Mouse (Mus musculus): ENCODE results near the gene Fam198b. TPM values are rescaled to one million over a fixed set of nuclear protein-coding genes. Genes with fewer than 3 reads are reported as not detected.

Gene Fam198b
- total RNA-seq, 2 experiments from 2014 or later = 5.7 to 7.1 TPM

- intact Hi-C loops (cut with DNase I) = no loop called here
- DNase-seq = no peak
- TF ChIP-seq CTCF (IDR thresholded peaks at IDR 0.05) = no peak
- Histone ChIP-seq H3K4me3 (peak overlapping the region; percentile 75), H3K27ac (peak overlapping the region; percentile 84)
Measured at GRCm38 (mm10) chr3:79887161-79887855, 3.0 kb downstream of the Fam198b start.

- Histone ChIP-seq H3K4me3 (peak overlapping the region; percentile 75), H3K27ac (peak overlapping the region; percentile 84)
- no peak for DNase-seq
- TF ChIP-seq CTCF (IDR thresholded peaks at IDR 0.05) = no peak
- intact Hi-C loops (cut with DNase I) = no loop called here
Measured at GRCm38 (mm10) chr3:79887966-79888365, 3.6 kb downstream of the Fam198b start.

- intact Hi-C loops (cut with DNase I) = no loop called here
- DNase-seq = peak; percentile 34
- H3K27ac ChIP-seq = peak overlapping the region; percentile 66
- H3K4me3 ChIP-seq = peak overlapping the region; percentile 23
- TF ChIP-seq CTCF (IDR thresholded peaks at IDR 0.05) = no peak
Measured at GRCm38 (mm10) chr3:79897534-79898370, 13.4 kb downstream of the Fam198b start.

- no peak for TF ChIP-seq CTCF (IDR thresholded peaks at IDR 0.05)
- intact Hi-C loops (cut with DNase I) = no loop called here
- Histone ChIP-seq H3K27ac (peak overlapping the region; percentile 66), H3K4me3 (no peak overlapping the region)
- DNase-seq = no peak
Measured at GRCm38 (mm10) chr3:79898514-79898913, 14.2 kb downstream of the Fam198b start.

- peak overlapping the region; percentile 15; the same call in 1 of the 2 replicates for H3K4me3 ChIP-seq
- intact Hi-C loops (cut with DNase I) = no loop called here
- DNase-seq = no peak
- peak overlapping the region; percentile 59 for H3K27ac ChIP-seq
- no peak for TF ChIP-seq CTCF (IDR thresholded peaks at IDR 0.05)
Measured at GRCm38 (mm10) chr3:79899906-79900305, 15.6 kb downstream of the Fam198b start.

- no peak for DNase-seq
- no peak overlapping the region for H3K4me3 ChIP-seq
- H3K27ac ChIP-seq = peak overlapping the region; percentile 59; the same call in 1 of the 2 replicates
- TF ChIP-seq CTCF (IDR thresholded peaks at IDR 0.05) = no peak
- intact Hi-C loops (cut with DNase I) = no loop called here
Measured at GRCm38 (mm10) chr3:79900502-79900901, 16.2 kb downstream of the Fam198b start.

- H3K27ac ChIP-seq = peak overlapping the region; percentile 32
- TF ChIP-seq CTCF (IDR thresholded peaks at IDR 0.05) = no peak
- DNase-seq = no peak
- no peak overlapping the region for H3K4me3 ChIP-seq
- intact Hi-C loops (cut with DNase I) = no loop called here
Measured at GRCm38 (mm10) chr3:79901321-79901720, 17.0 kb downstream of the Fam198b start.

GRCm38 (mm10) chr3:79901734-79902133 is 17.4 kb downstream of the Fam198b start:
- TF ChIP-seq CTCF (IDR thresholded peaks at IDR 0.05) = no peak
- H3K27ac ChIP-seq = peak overlapping the region; percentile 32
- intact Hi-C loops (cut with DNase I) = no loop called here
- DNase-seq = no peak
- H3K4me3 ChIP-seq = no peak overlapping the region

GRCm38 (mm10) chr3:79903803-79904202 is 19.5 kb downstream of the Fam198b start:
- Histone ChIP-seq H3K27ac (peak overlapping the region; percentile 60), H3K4me3 (no peak overlapping the region)
- intact Hi-C loops (cut with DNase I) = no loop called here
- no peak for DNase-seq
- TF ChIP-seq CTCF (IDR thresholded peaks at IDR 0.05) = no peak

- DNase-seq = no peak
- TF ChIP-seq CTCF (IDR thresholded peaks at IDR 0.05) = no peak
- H3K27ac ChIP-seq = peak overlapping the region; percentile 60
- H3K4me3 ChIP-seq = no peak overlapping the region
- intact Hi-C loops (cut with DNase I) = no loop called here
Measured at GRCm38 (mm10) chr3:79904238-79904757, 20.0 kb downstream of the Fam198b start.

- Histone ChIP-seq H3K4me3 (no peak overlapping the region), H3K27ac (no peak overlapping the region)
- TF ChIP-seq CTCF (IDR thresholded peaks at IDR 0.05) = no peak
- intact Hi-C loops (cut with DNase I) = no loop called here
- DNase-seq = no peak
Measured at GRCm38 (mm10) chr3:79905397-79905796, 21.1 kb downstream of the Fam198b start.

GRCm38 (mm10) chr3:79906250-79907045 is 22.1 kb downstream of the Fam198b start:
- no peak for DNase-seq
- intact Hi-C loops (cut with DNase I) = no loop called here
- H3K4me3 ChIP-seq = peak overlapping the region; percentile 25; the same call in 1 of the 2 replicates
- TF ChIP-seq CTCF (IDR thresholded peaks at IDR 0.05) = no peak
- peak overlapping the region; percentile 74 for H3K27ac ChIP-seq

All from gastrocnemius, adult 2 months (tissue).